Mouse (Mus musculus): ENCODE measurements at regions not wholly inside any gene's neighbourhood (a gene's known extent, or its start where the extent isn't known, plus 50 kb on each side); places are given as distances from the start of the nearest gene placed in this dataset.

GRCm38 (mm10) chr14:46475945-46476344 is 85.5 kb upstream of the Bmp4 start:
- H3K36me3 ChIP-seq (replicated peaks) = no peaks in the 10 kb centered on the region
- no peak overlapping the region for H3K4me3 ChIP-seq (ENCODE audit: low read depth, low read length)
- no peak for ATAC-seq (ENCODE audit: extremely low read depth, insufficient number of reproducible peaks, low FRiP score, poor library complexity, severe bottlenecking)
- DNase-seq (ENCODE audit: low spot score) = no peak
- TF ChIP-seq GATA1 (IDR thresholded peaks at IDR 0.05; ENCODE audit: borderline replicate concordance, low read length) (no peak), TAL1 (conservative IDR thresholded peaks at IDR 0.05; ENCODE audit: low read depth, low read length) (no peak), CTCF (IDR thresholded peaks at IDR 0.05; ENCODE audit: low read depth, low read length) (no peak), POLR2AphosphoS5 (IDR thresholded peaks at IDR 0.05; ENCODE audit: insufficient replicate concordance, low read depth, low read length) (no peak), GATA2 (IDR thresholded peaks at IDR 0.05; ENCODE audit: borderline replicate concordance, low read depth, low read length) (no peak)
- H3K4me1 ChIP-seq (ENCODE audit: insufficient read depth, low read depth, low read length) = peaks cover 5% of the 10 kb centered on the region; the same call in 1 of the 2 replicates
- H3K9me3 ChIP-seq (replicated peaks) = no peaks in the 10 kb centered on the region
- peaks cover 25% of the 10 kb centered on the region for H3K27me3 ChIP-seq (ENCODE audit: insufficient read depth, low read length)

GRCm38 (mm10) chr14:46462967-46463366 is 72.5 kb upstream of the Bmp4 start:
- Histone ChIP-seq H3K9me3 (replicated peaks) (no peaks in the 10 kb centered on the region), H3K4me1 (ENCODE audit: insufficient read depth, low read depth, low read length) (0 out of 2 replicates have a peak, but pooled peaks cover 2% of the 10 kb centered on the region), H3K4me3 (ENCODE audit: low read depth, low read length) (no peak overlapping the region), H3K36me3 (replicated peaks) (no peaks in the 10 kb centered on the region), H3K27me3 (ENCODE audit: insufficient read depth, low read length) (peaks cover 4% of the 10 kb centered on the region; the same call in 1 of the 2 replicates)
- DNase-seq (ENCODE audit: low spot score) (no peak), ATAC-seq (ENCODE audit: extremely low read depth, insufficient number of reproducible peaks, low FRiP score, poor library complexity, severe bottlenecking) (no peak)
- TF ChIP-seq GATA1 (IDR thresholded peaks at IDR 0.05; ENCODE audit: borderline replicate concordance, low read length) (no peak), GATA2 (IDR thresholded peaks at IDR 0.05; ENCODE audit: borderline replicate concordance, low read depth, low read length) (no peak), TAL1 (conservative IDR thresholded peaks at IDR 0.05; ENCODE audit: low read depth, low read length) (no peak), POLR2AphosphoS5 (IDR thresholded peaks at IDR 0.05; ENCODE audit: insufficient replicate concordance, low read depth, low read length) (no peak), CTCF (IDR thresholded peaks at IDR 0.05; ENCODE audit: low read depth, low read length) (no peak)

GRCm38 (mm10) chr14:46461960-46462359 is 71.5 kb upstream of the Bmp4 start:
- ATAC-seq (ENCODE audit: extremely low read depth, insufficient number of reproducible peaks, low FRiP score, poor library complexity, severe bottlenecking) = no peak
- H3K4me1 ChIP-seq (ENCODE audit: insufficient read depth, low read depth, low read length) = 0 out of 2 replicates have a peak, but pooled peaks cover 2% of the 10 kb centered on the region

GRCm38 (mm10) chr14:46454500-46454899 is 64.0 kb upstream of the Bmp4 start:
- Histone ChIP-seq H3K36me3 (replicated peaks) (no peaks in the 10 kb centered on the region), H3K4me3 (ENCODE audit: low read depth, low read length) (no peak overlapping the region), H3K27me3 (ENCODE audit: insufficient read depth, low read length) (peaks cover 12% of the 10 kb centered on the region), H3K4me1 (ENCODE audit: insufficient read depth, low read depth, low read length) (no peaks in the 10 kb centered on the region), H3K9me3 (replicated peaks) (no peaks in the 10 kb centered on the region)
- TF ChIP-seq CTCF (IDR thresholded peaks at IDR 0.05; ENCODE audit: low read depth, low read length) = no peak
- TF ChIP-seq TAL1 (conservative IDR thresholded peaks at IDR 0.05; ENCODE audit: low read depth, low read length) = no peak
- no peak for TF ChIP-seq POLR2AphosphoS5 (IDR thresholded peaks at IDR 0.05; ENCODE audit: insufficient replicate concordance, low read depth, low read length)
- no peak for TF ChIP-seq GATA2 (IDR thresholded peaks at IDR 0.05; ENCODE audit: borderline replicate concordance, low read depth, low read length)
- no peak for TF ChIP-seq GATA1 (IDR thresholded peaks at IDR 0.05; ENCODE audit: borderline replicate concordance, low read length)
- no peak for ATAC-seq (ENCODE audit: extremely low read depth, insufficient number of reproducible peaks, low FRiP score, poor library complexity, severe bottlenecking)
- DNase-seq (ENCODE audit: low spot score) = no peak

More at GRCm38 (mm10) chr14:46461960-46462359, 71.5 kb upstream of the Bmp4 start:
- Histone ChIP-seq H3K36me3 (replicated peaks) (no peaks in the 10 kb centered on the region), H3K27me3 (ENCODE audit: insufficient read depth, low read length) (0 out of 2 replicates have a peak, but pooled peaks cover 3% of the 10 kb centered on the region), H3K4me3 (ENCODE audit: low read depth, low read length) (no peak overlapping the region), H3K9me3 (replicated peaks) (no peaks in the 10 kb centered on the region)
- no peak for DNase-seq (ENCODE audit: low spot score)
- TF ChIP-seq GATA1 (IDR thresholded peaks at IDR 0.05; ENCODE audit: borderline replicate concordance, low read length) (no peak), GATA2 (IDR thresholded peaks at IDR 0.05; ENCODE audit: borderline replicate concordance, low read depth, low read length) (no peak), TAL1 (conservative IDR thresholded peaks at IDR 0.05; ENCODE audit: low read depth, low read length) (no peak), CTCF (IDR thresholded peaks at IDR 0.05; ENCODE audit: low read depth, low read length) (no peak), POLR2AphosphoS5 (IDR thresholded peaks at IDR 0.05; ENCODE audit: insufficient replicate concordance, low read depth, low read length) (no peak)

- Histone ChIP-seq H3K4me3 (ENCODE audit: low read depth, low read length) (no peak overlapping the region), H3K27me3 (ENCODE audit: insufficient read depth, low read length) (peaks cover 12% of the 10 kb centered on the region), H3K36me3 (replicated peaks) (no peaks in the 10 kb centered on the region), H3K9me3 (replicated peaks) (no peaks in the 10 kb centered on the region), H3K4me1 (ENCODE audit: insufficient read depth, low read depth, low read length) (no peaks in the 10 kb centered on the region)
- ATAC-seq (ENCODE audit: extremely low read depth, insufficient number of reproducible peaks, low FRiP score, poor library complexity, severe bottlenecking) = no peak
- no peak for DNase-seq (ENCODE audit: low spot score)
- TF ChIP-seq POLR2AphosphoS5 (IDR thresholded peaks at IDR 0.05; ENCODE audit: insufficient replicate concordance, low read depth, low read length) (no peak), CTCF (IDR thresholded peaks at IDR 0.05; ENCODE audit: low read depth, low read length) (no peak), TAL1 (conservative IDR thresholded peaks at IDR 0.05; ENCODE audit: low read depth, low read length) (no peak), GATA1 (IDR thresholded peaks at IDR 0.05; ENCODE audit: borderline replicate concordance, low read length) (no peak), GATA2 (IDR thresholded peaks at IDR 0.05; ENCODE audit: borderline replicate concordance, low read depth, low read length) (no peak)
These were observed 51.2 kb upstream of the Bmp4 start for GRCm38 (mm10) chr14:46441696-46442095.

Data from G1E (cell line).